19 mouse cellular contexts compared by ENCODE assay signal in genomic region chr3:152948556-152948955, GRCm38 (mm10). TPM values are rescaled to one million over a fixed set of nuclear protein-coding genes. Genes with fewer than 3 reads are reported as not detected.
"Had no signal": no experiment of that assay in that cellular context is flagged by ENCODE, and none has a peak within 500 bp of the region (broad histone marks: within the 10 kb centered on the region; RNA-seq: fewer than 3 reads in every experiment).

No protein-coding gene starts in this region.

- H3K27me3 ChIP-seq: lung, embryonic 15.5 days; midbrain, embryonic 12.5 days; midbrain, embryonic 15.5 days; neural tube, embryonic 12.5 days; neural tube, embryonic 15.5 days had no signal

- H3K4me2 ChIP-seq: lung, embryonic 15.5 days; midbrain, embryonic 12.5 days; midbrain, embryonic 15.5 days; neural tube, embryonic 12.5 days; neural tube, embryonic 15.5 days had no signal

- H3K36me3 ChIP-seq: lung, embryonic 15.5 days; midbrain, embryonic 12.5 days; midbrain, embryonic 15.5 days; neural tube, embryonic 12.5 days; neural tube, embryonic 15.5 days had no signal

- H3K4me3 ChIP-seq: left cerebral cortex, adult 2 months; lung, embryonic 15.5 days; midbrain, embryonic 12.5 days; midbrain, embryonic 15.5 days; neural tube, embryonic 12.5 days; neural tube, embryonic 15.5 days had no signal

- ATAC-seq: midbrain, embryonic 15.5 days had no signal

- H3K4me1 ChIP-seq: lung, embryonic 15.5 days; midbrain, embryonic 12.5 days; neural tube, embryonic 12.5 days; neural tube, embryonic 15.5 days had no signal

- H3K9me3 ChIP-seq: lung, embryonic 15.5 days; midbrain, embryonic 12.5 days; midbrain, embryonic 15.5 days; neural tube, embryonic 12.5 days; neural tube, embryonic 15.5 days had no signal

- H3K9ac ChIP-seq: liver, embryonic 14.5 days; lung, embryonic 15.5 days; midbrain, embryonic 12.5 days; midbrain, embryonic 15.5 days; neural tube, embryonic 12.5 days; neural tube, embryonic 15.5 days had no signal

- DNase-seq: kidney, postnatal 10 days; kidney, postnatal 36 days; layer of hippocampus, postnatal 36 days; lung, adult 18-20 months; lung, postnatal 36 days; right cerebral cortex, adult 18-20 months; right cerebral cortex, postnatal 14 days; right cerebral cortex, postnatal 4 days; thymus, adult 2 months; thymus, postnatal 14 days had no signal

- H3K27ac ChIP-seq: left cerebral cortex, adult 2 months; liver, embryonic 14.5 days; lung, embryonic 15.5 days; midbrain, embryonic 12.5 days; neural tube, embryonic 12.5 days; neural tube, embryonic 15.5 days; stomach, postnatal 0 days had no signal

RNA-seq across cellular contexts. Expression of gene St6galnac5, which starts 33.5 kb away (rescaled TPM):
- total RNA-seq: megakaryocyte-erythroid progenitor cell, adult 5-6 weeks had no signal
